Mouse (Mus musculus) olfactory bulb, adult 2 months (tissue): ENCODE data around the gene Hsd17b12.

Experiments
- CTCF ChIP-seq: fragments of 200-500 bp; IDR thresholded peaks from 2 replicates; pipeline ENCODE4 v1.5.1; 2012; ENCODE audit warnings: low read depth, mild to moderate bottlenecking, low read length, moderate library complexity; ENCODE audit not compliant: insufficient read depth
- POLR2A ChIP-seq: fragments of 200-500 bp; IDR thresholded peaks from 2 replicates; pipeline ENCODE4 v1.6.1; 2012; ENCODE audit warnings: mild to moderate bottlenecking, low read depth, low read length, moderate library complexity; ENCODE audit not compliant: insufficient read depth

GRCm38 (mm10) chr2:94173549-94173948 lies 15.8 kb upstream of the Hsd17b12 start:
- TF ChIP-seq CTCF (no peak), POLR2A (no peak)
